Mouse (Mus musculus) midbrain, postnatal 0 days (tissue): ENCODE data around the gene Pip4k2a. TPM values are rescaled to one million over a fixed set of nuclear protein-coding genes. Genes with fewer than 3 reads are reported as not detected.

Experiments
- ATAC-seq: fragments of 200-750 bp; cut with Nextera tagmentation; 2 replicates; pipeline ENCODE4 v1.8.0; 2017; ENCODE audit warnings: moderate number of reproducible peaks, mild to moderate bottlenecking, moderate TSS enrichment, moderate library complexity; ENCODE audit not compliant: low FRiP score
- DNase-seq: peaks from one replicate; pipeline ENCODE4 v3.0.0-alpha.2; 2015; ENCODE audit warnings: low spot score
- H3K27ac ChIP-seq: fragments of 300-500 bp; sonication (generic); 2 replicates; pipeline ENCODE4 v1.5.1; 2014; ENCODE audit warnings: low read depth, mild to moderate bottlenecking, low read length, mixed read lengths
- H3K27me3 ChIP-seq: fragments of 300-500 bp; sonication (generic); 2 replicates; pipeline ENCODE4 v1.6.1; 2014; ENCODE audit warnings: low read length, control low read depth, mixed read lengths; ENCODE audit not compliant: insufficient read depth
- H3K36me3 ChIP-seq: fragments of 300-500 bp; sonication (generic); 2 replicates; pipeline ENCODE4 v1.6.1; 2014; ENCODE audit warnings: low read length, control low read depth, mixed read lengths; ENCODE audit not compliant: insufficient read depth
- H3K4me1 ChIP-seq: fragments of 300-500 bp; sonication (generic); 2 replicates; pipeline ENCODE4 v1.6.1; 2014; ENCODE audit warnings: mild to moderate bottlenecking, control low read depth, antibody characterized with exemption, low read length, mixed read lengths; ENCODE audit not compliant: insufficient read depth
- H3K4me2 ChIP-seq: fragments of 300-500 bp; sonication (generic); 2 replicates; pipeline ENCODE4 v1.6.1; 2014; ENCODE audit warnings: low read depth, mild to moderate bottlenecking, low read length, mixed read lengths; ENCODE audit not compliant: poor library complexity, severe bottlenecking
- H3K4me3 ChIP-seq: fragments of 300-500 bp; sonication (generic); 2 replicates; pipeline ENCODE4 v1.5.1; 2014; ENCODE audit warnings: low read depth, mild to moderate bottlenecking, low read length, moderate library complexity
- H3K9ac ChIP-seq: fragments of 300-500 bp; sonication (generic); replicated peaks from 2 replicates; pipeline ENCODE4 v1.6.1; 2014; ENCODE audit warnings: mild to moderate bottlenecking, low read length, moderate library complexity, mixed read lengths; ENCODE audit not compliant: poor library complexity, severe bottlenecking
- H3K9me3 ChIP-seq: fragments of 300-500 bp; sonication (generic); 2 replicates; pipeline ENCODE4 v1.6.1; 2016; ENCODE audit warnings: low read length, control low read depth
- CTCF ChIP-seq: IDR thresholded peaks from 2 replicates; pipeline ENCODE4 v1.5.1; 2016; ENCODE audit warnings: antibody characterized with exemption, mild to moderate bottlenecking
- WGBS: fragments of 180-500 bp; shearing (Covaris S2); extraction: QIAGEN DNeasy Blood & Tissue Kit; methylation state at CpG from one replicate; pipeline ENCODE4 v1.1.7; 2014; 5-methylcytosine and 5-hydroxymethylcytosine counted together
- polyA plus RNA-seq: library from polyadenylated mRNA; unstranded; fragments of >200 nt; fragmentation: Nextera tagmentation; extraction: Ambion mirVana; gene quantifications from 2 replicates; pipeline ENCODE4 v1.2.1, GENCODE M21; 2015
- total RNA-seq: library from RNA; depleted of rRNA; stranded (reverse); fragments of >200 nt; gene quantifications from 2 replicates; pipeline ENCODE4 v1.2.3, GENCODE M21; 2014

Gene Pip4k2a
- total and polyA plus RNA-seq, 2 experiments from 2014 or later, result 7.1 to 8.1 TPM

- Histone ChIP-seq H3K4me2 (no peak overlapping the region), H3K9me3 (no peaks in the 10 kb centered on the region), H3K9ac (no peak overlapping the region), H3K36me3 (no peaks in the 10 kb centered on the region), H3K4me3 (no peak overlapping the region), H3K27me3 (no peaks in the 10 kb centered on the region), H3K27ac (no peak overlapping the region), H3K4me1 (no peaks in the 10 kb centered on the region)
- no peak for TF ChIP-seq CTCF
- WGBS, result 86% methylated on average over 3 of the region's 3 CpGs
- no peak for DNase-seq
- no peak for ATAC-seq
Observed at GRCm38 (mm10) chr2:18985506-18985905, 12.4 kb downstream of the Pip4k2a start.

DNA sequence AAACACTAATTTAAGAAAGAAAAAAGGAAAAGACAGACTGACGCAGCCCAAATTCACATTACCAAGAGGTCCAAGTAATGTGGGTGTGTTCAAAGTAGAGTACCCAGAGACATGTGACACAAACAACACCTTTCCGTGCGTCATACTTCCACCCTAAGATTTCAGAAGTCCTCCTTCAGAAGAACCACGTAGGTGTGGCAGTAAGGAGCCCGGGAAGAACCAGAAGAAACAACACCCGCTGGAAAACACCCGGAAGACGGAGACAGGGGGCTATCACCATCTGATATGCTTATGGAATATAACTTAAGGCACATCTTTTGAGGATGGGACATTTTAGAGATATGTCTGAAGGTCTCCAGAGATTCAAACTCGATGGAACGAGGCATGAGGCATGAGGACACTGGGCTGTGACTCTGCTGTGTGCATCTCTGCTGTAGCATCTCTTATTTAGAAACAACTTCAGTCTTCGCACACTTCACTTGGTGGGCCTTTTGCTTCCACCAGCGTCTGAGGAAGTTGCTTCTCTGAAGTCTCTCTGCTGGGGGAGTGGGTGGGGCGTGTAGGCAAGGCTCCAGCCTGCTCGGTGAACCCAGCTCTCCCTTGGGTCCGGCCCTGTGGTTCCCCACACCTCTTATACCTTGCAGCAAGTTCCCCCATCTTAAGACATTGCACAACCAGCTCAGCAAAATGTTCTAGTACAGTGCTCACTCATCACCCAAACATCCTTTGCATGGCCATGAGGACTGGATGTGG is 13.7 kb downstream of the Pip4k2a start:
- Histone ChIP-seq H3K27me3 (no peaks in the 10 kb centered on the region), H3K9ac (no peak overlapping the region), H3K27ac (no peak overlapping the region), H3K36me3 (no peaks in the 10 kb centered on the region), H3K9me3 (no peaks in the 10 kb centered on the region), H3K4me2 (no peak overlapping the region), H3K4me1 (no peaks in the 10 kb centered on the region), H3K4me3 (no peak overlapping the region)
- whole genome bisulfite sequencing, result 95% methylated on average over 15 of the region's 15 CpGs
- ATAC-seq, result no peak
- no peak for DNase-seq
- TF ChIP-seq CTCF, result no peak

DNA sequence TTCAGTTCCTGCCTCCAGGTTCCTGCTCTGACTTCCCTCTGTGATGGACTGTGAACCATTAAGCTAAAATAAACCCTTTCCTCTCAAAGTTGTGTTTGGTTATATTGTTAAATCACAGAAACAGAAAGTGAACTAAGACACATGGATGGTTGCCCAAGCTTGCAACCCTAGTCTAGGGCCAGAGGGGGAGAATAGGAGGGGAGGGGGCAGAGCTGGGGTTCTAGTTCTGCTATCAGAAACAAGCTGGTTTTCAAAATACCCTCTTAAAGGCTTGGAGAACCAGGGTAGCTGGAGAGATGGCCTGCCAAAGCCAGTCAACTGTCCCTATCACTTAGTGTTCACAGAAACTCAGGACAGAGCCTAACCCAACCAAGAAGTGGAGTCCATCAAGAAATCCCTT is 14.4 kb downstream of the Pip4k2a start:
- ATAC-seq, result no peak
- no peak for DNase-seq

DNA sequence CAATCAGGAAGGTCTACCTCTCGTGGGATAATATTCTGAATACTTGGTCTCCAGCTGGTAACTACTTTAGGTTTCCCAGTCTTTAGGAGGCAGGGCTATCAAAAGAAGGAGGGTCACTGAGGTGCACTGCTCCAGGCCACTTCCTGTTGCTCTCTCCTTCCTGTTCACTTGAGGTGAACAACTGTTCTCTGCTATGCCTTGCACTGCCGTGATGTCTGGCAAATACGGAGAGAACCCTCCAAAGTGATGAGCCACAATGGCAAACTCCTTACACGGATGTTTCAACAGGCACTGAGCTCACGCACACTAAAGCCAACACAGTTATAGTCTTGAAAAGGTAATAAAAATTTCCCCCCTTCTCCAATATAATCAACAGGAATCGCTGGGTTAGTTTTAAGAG is 15.3 kb downstream of the Pip4k2a start:
- Histone ChIP-seq H3K9ac (no peak overlapping the region), H3K4me3 (no peak overlapping the region), H3K36me3 (no peaks in the 10 kb centered on the region), H3K9me3 (no peaks in the 10 kb centered on the region), H3K27ac (no peak overlapping the region), H3K4me2 (no peak overlapping the region), H3K27me3 (no peaks in the 10 kb centered on the region), H3K4me1 (no peaks in the 10 kb centered on the region)
- 89% methylated on average over 6 of the region's 6 CpGs for WGBS
- no peak for TF ChIP-seq CTCF
- no peak for ATAC-seq
- DNase-seq, result no peak

More for the DNA sequence above, 14.4 kb downstream of the Pip4k2a start:
- H3K36me3 ChIP-seq, result no peaks in the 10 kb centered on the region
- no peak overlapping the region for H3K4me2 ChIP-seq
- no peak overlapping the region for H3K27ac ChIP-seq
- no peak overlapping the region for H3K4me3 ChIP-seq
- H3K9me3 ChIP-seq, result no peaks in the 10 kb centered on the region
- H3K4me1 ChIP-seq, result no peaks in the 10 kb centered on the region
- TF ChIP-seq CTCF, result no peak
- no peak overlapping the region for H3K9ac ChIP-seq
- no peaks in the 10 kb centered on the region for H3K27me3 ChIP-seq

DNA sequence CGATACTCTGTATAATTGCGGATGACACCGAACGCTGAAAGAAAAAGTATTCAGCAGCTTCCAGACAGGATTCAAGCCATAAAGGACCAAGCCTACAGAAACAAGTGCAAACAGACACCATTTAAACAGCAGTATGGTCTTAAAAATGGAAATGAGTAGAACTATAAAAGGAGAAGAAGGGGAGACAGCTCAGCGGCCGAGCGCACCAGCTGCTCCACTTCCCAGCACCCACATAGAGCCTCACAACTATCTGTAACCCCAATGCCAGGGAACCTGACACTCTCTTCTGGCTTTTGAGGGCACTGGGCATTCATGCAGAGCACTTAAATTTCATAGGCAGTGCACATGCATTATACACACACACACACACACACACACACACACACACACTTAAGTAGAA is 18.3 kb downstream of the Pip4k2a start:
- ATAC-seq, result no peak
- no peaks in the 10 kb centered on the region for H3K4me1 ChIP-seq
- H3K4me3 ChIP-seq, result no peak overlapping the region
- TF ChIP-seq CTCF, result no peak
- no peak overlapping the region for H3K9ac ChIP-seq
- no peak overlapping the region for H3K27ac ChIP-seq
- no peaks in the 10 kb centered on the region for H3K36me3 ChIP-seq
- H3K27me3 ChIP-seq, result no peaks in the 10 kb centered on the region
- no peak overlapping the region for H3K4me2 ChIP-seq
- no peaks in the 10 kb centered on the region for H3K9me3 ChIP-seq
- 73% methylated on average over 7 of the region's 7 CpGs for WGBS
- DNase-seq, result no peak

- no peak overlapping the region for H3K27ac ChIP-seq
- no peaks in the 10 kb centered on the region for H3K9me3 ChIP-seq
- ATAC-seq (no peak), DNase-seq (no peak)
- no peak overlapping the region for H3K9ac ChIP-seq
- WGBS, result 85% methylated on average over 4 of the region's 4 CpGs
- H3K36me3 ChIP-seq, result no peaks in the 10 kb centered on the region
- H3K4me2 ChIP-seq, result no peak overlapping the region
- no peak for TF ChIP-seq CTCF
- no peaks in the 10 kb centered on the region for H3K4me1 ChIP-seq
- no peak overlapping the region for H3K4me3 ChIP-seq
- no peaks in the 10 kb centered on the region for H3K27me3 ChIP-seq
Observed at GRCm38 (mm10) chr2:18979046-18979445, 18.9 kb downstream of the Pip4k2a start.
